Mouse (Mus musculus): ENCODE measurements around the gene Arf3. TPM values are rescaled to one million over a fixed set of nuclear protein-coding genes. Genes with fewer than 3 reads are reported as not detected.

Gene Arf3
- total and polyA plus RNA-seq, 2 experiments = 10.5 to 43.0 TPM

GRCm38 (mm10) chr15:98717301-98717700 is 45.7 kb downstream of the Arf3 start:
- H3K4me3 ChIP-seq (ENCODE audit: insufficient read depth, low read depth, low read length) = no peak overlapping the region
- WGBS = 64% methylated on average over 16 of the region's 16 CpGs
- 0 out of 2 replicates have a peak, but pooled peaks cover 4% of the 10 kb centered on the region for H3K27me3 ChIP-seq (ENCODE audit: control insufficient read depth, insufficient read depth, low read length)
- no peak for DNase-seq (ENCODE audit: extremely low read depth, low read depth, low spot score)
- no peaks in the 10 kb centered on the region for H3K36me3 ChIP-seq (ENCODE audit: control insufficient read depth, insufficient read depth, low read length)
- no peak overlapping the region for H3K9ac ChIP-seq (ENCODE audit: low read depth, low read length)
- H3K27ac ChIP-seq (replicated peaks; ENCODE audit: insufficient read depth, low read depth, low read length) = no peak overlapping the region
- H3K4me1 ChIP-seq (ENCODE audit: control insufficient read depth, insufficient read depth, low read length) = no peaks in the 10 kb centered on the region
- TF ChIP-seq CTCF (IDR thresholded peaks at IDR 0.05; ENCODE audit: low read depth, low read length) (no peak), POLR2A (IDR thresholded peaks at IDR 0.05; ENCODE audit: extremely low read depth, insufficient read depth, low read length) (no peak)
- no peaks in the 10 kb centered on the region for H3K79me2 ChIP-seq (ENCODE audit: control insufficient read depth, insufficient read depth, low read length)

- Histone ChIP-seq H3K79me2 (ENCODE audit: control insufficient read depth, insufficient read depth, low read length) (no peaks in the 10 kb centered on the region), H3K27ac (replicated peaks; ENCODE audit: insufficient read depth, low read depth, low read length) (no peak overlapping the region), H3K27me3 (ENCODE audit: control insufficient read depth, insufficient read depth, low read length) (0 out of 2 replicates have a peak, but pooled peaks cover 4% of the 10 kb centered on the region), H3K36me3 (ENCODE audit: control insufficient read depth, insufficient read depth, low read length) (no peaks in the 10 kb centered on the region), H3K4me1 (ENCODE audit: control insufficient read depth, insufficient read depth, low read length) (no peaks in the 10 kb centered on the region), H3K9ac (ENCODE audit: low read depth, low read length) (no peak overlapping the region), H3K4me3 (ENCODE audit: insufficient read depth, low read depth, low read length) (no peak overlapping the region)
- no peak for DNase-seq (ENCODE audit: extremely low read depth, low read depth, low spot score)
- no peak for TF ChIP-seq POLR2A (IDR thresholded peaks at IDR 0.05; ENCODE audit: extremely low read depth, insufficient read depth, low read length)
- no peak for TF ChIP-seq CTCF (IDR thresholded peaks at IDR 0.05; ENCODE audit: low read depth, low read length)
- WGBS = 70% methylated on average over 5 of the region's 5 CpGs
Observed at GRCm38 (mm10) chr15:98714230-98714652, 48.8 kb downstream of the Arf3 start.

- WGBS = 20% methylated on average over 9 of the region's 9 CpGs
- TF ChIP-seq POLR2A (IDR thresholded peaks at IDR 0.05; ENCODE audit: extremely low read depth, insufficient read depth, low read length) (no peak), CTCF (IDR thresholded peaks at IDR 0.05; ENCODE audit: low read depth, low read length) (peak; percentile 88)
- H3K79me2 ChIP-seq (ENCODE audit: control insufficient read depth, insufficient read depth, low read length) = no peaks in the 10 kb centered on the region
- H3K27ac ChIP-seq (replicated peaks; ENCODE audit: insufficient read depth, low read depth, low read length) = no peak overlapping the region
- H3K4me3 ChIP-seq (ENCODE audit: insufficient read depth, low read depth, low read length) = no peak overlapping the region
- no peaks in the 10 kb centered on the region for H3K36me3 ChIP-seq (ENCODE audit: control insufficient read depth, insufficient read depth, low read length)
- H3K9ac ChIP-seq (ENCODE audit: low read depth, low read length) = no peak overlapping the region
- H3K4me1 ChIP-seq (ENCODE audit: control insufficient read depth, insufficient read depth, low read length) = no peaks in the 10 kb centered on the region
- H3K27me3 ChIP-seq (ENCODE audit: control insufficient read depth, insufficient read depth, low read length) = no peaks in the 10 kb centered on the region
- DNase-seq (ENCODE audit: extremely low read depth, low read depth, low spot score) = no peak
Observed at GRCm38 (mm10) chr15:98710442-98710841, 52.6 kb downstream of the Arf3 start.

GRCm38 (mm10) chr15:98707766-98708372 is 55.1 kb downstream of the Arf3 start, which contains the start of gene Ccdc65:
Ccdc65 (plus strand) TSS chr15:98708207.
- Histone ChIP-seq H3K4me3 (ENCODE audit: insufficient read depth, low read depth, low read length) (peak within 1 kb of the TSS; percentile 36; the same call in 1 of the 2 replicates), H3K4me1 (ENCODE audit: control insufficient read depth, insufficient read depth, low read length) (no peaks in the 10 kb centered on the region), H3K9ac (ENCODE audit: low read depth, low read length) (no peak within 1 kb of the TSS), H3K36me3 (ENCODE audit: control insufficient read depth, insufficient read depth, low read length) (no peaks in the 10 kb centered on the region), H3K27ac (replicated peaks; ENCODE audit: insufficient read depth, low read depth, low read length) (no peak within 1 kb of the TSS), H3K27me3 (ENCODE audit: control insufficient read depth, insufficient read depth, low read length) (no peaks in the 10 kb centered on the region), H3K79me2 (ENCODE audit: control insufficient read depth, insufficient read depth, low read length) (no peaks in the 10 kb centered on the region)
- DNase-seq (ENCODE audit: extremely low read depth, low read depth, low spot score) = peak; percentile 77
- 20% methylated on average over 16 of the region's 16 CpGs for WGBS
- TF ChIP-seq CTCF (IDR thresholded peaks at IDR 0.05; ENCODE audit: low read depth, low read length) = peak; percentile 81
- no peak for TF ChIP-seq POLR2A (IDR thresholded peaks at IDR 0.05; ENCODE audit: extremely low read depth, insufficient read depth, low read length)

DNA sequence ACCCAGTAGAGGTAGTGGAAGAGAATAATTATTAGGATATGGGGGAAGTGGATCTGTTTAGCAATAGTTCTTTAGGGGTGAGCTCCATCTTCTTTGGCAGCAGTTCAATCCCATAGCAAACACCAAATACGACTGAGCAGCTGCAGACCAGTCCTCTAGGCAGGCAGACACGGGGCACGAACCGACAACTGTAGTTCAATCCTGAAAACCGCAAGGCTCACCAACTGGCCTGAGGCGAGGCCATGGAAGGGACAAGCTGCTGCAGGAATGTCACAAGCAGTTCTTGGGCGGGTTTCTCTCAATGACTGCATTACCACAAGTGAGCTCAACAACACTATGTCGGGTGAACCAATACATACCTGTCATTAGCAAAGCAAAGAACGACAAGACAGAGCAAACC is 58.7 kb downstream of the Arf3 start:
- no peak for DNase-seq (ENCODE audit: extremely low read depth, low read depth, low spot score)
- no peak overlapping the region for H3K27ac ChIP-seq (replicated peaks; ENCODE audit: insufficient read depth, low read depth, low read length)
- H3K27me3 ChIP-seq (ENCODE audit: control insufficient read depth, insufficient read depth, low read length) = 0 out of 2 replicates have a peak, but pooled peaks cover 2% of the 10 kb centered on the region
- H3K79me2 ChIP-seq (ENCODE audit: control insufficient read depth, insufficient read depth, low read length) = no peaks in the 10 kb centered on the region
- TF ChIP-seq CTCF (IDR thresholded peaks at IDR 0.05; ENCODE audit: low read depth, low read length) (no peak), POLR2A (IDR thresholded peaks at IDR 0.05; ENCODE audit: extremely low read depth, insufficient read depth, low read length) (no peak)
- H3K36me3 ChIP-seq (ENCODE audit: control insufficient read depth, insufficient read depth, low read length) = no peaks in the 10 kb centered on the region
- no peak overlapping the region for H3K4me3 ChIP-seq (ENCODE audit: insufficient read depth, low read depth, low read length)
- 62% methylated on average over 9 of the region's 9 CpGs for WGBS
- no peak overlapping the region for H3K9ac ChIP-seq (ENCODE audit: low read depth, low read length)
- H3K4me1 ChIP-seq (ENCODE audit: control insufficient read depth, insufficient read depth, low read length) = 0 out of 2 replicates have a peak, but pooled peaks cover 1% of the 10 kb centered on the region

Measured in liver, adult 2 months (tissue).